Mouse (Mus musculus): ENCODE results near the gene Olfr1134. TPM values are rescaled to one million over a fixed set of nuclear protein-coding genes. Genes with fewer than 3 reads are reported as not detected.
"Not testable (repeated sequence)": the region's sequence is repeated elsewhere in the genome, so short reads cannot be mapped to it uniquely, and the experiment has no call there.

Gene Olfr1134
- polyA plus RNA-seq (2015; fragmentation: Nextera tagmentation; extraction: Ambion mirVana) = not detected in 2 replicates

DNA sequence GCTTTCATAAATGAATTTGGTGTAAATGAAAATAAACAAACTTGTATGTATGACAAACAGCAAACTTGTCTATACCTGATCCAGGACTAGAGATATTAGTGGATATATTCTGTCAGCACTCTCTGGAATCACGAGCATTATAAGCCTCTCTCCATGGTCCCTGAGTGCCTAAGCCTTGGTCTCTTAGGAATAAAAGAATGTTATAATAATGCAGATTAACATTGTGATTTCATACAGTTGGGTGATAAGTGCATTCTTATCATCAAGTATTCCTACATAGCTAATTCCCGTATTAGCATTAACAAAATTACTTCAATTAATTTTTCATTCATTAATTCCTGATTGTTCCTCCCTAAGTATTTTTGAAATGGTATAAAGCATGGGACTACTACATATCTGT is at the start of gene Olfr1134:
Gene Olfr1134, minus strand, starts transcription at position 101 of the 400 bp plus-strand sequence.
- Histone ChIP-seq H3K27ac (no peak within 1 kb of the TSS), H3K36me3 (no peaks in the 10 kb centered on the region), H3K4me1 (no peaks in the 10 kb centered on the region), H3K27me3 (replicated peaks) (no peaks in the 10 kb centered on the region), H3K4me3 (replicated peaks) (no peak within 1 kb of the TSS), H3K4me2 (no peak within 1 kb of the TSS), H3K9me3 (no peaks in the 10 kb centered on the region), H3K9ac (no peak within 1 kb of the TSS)
- 79% methylated on average over 2 of the region's 2 CpGs for WGBS
- no peak for ATAC-seq (ENCODE audit: insufficient read depth, low FRiP score, low read depth)

GRCm38 (mm10) chr2:87693847-87694246 is 35.6 kb upstream of the Olfr1134 start, which contains the start of gene Olfr1136:
TSS of gene Olfr1136 (minus strand) at chr2:87693947.
- Histone ChIP-seq H3K9ac (no peak within 1 kb of the TSS), H3K9me3 (no peaks in the 10 kb centered on the region), H3K36me3 (no peaks in the 10 kb centered on the region), H3K27ac (no peak within 1 kb of the TSS), H3K4me3 (replicated peaks) (no peak within 1 kb of the TSS), H3K27me3 (replicated peaks) (no peaks in the 10 kb centered on the region), H3K4me2 (no peak within 1 kb of the TSS), H3K4me1 (no peaks in the 10 kb centered on the region)
- no peak for ATAC-seq (ENCODE audit: insufficient read depth, low FRiP score, low read depth)

GRCm38 (mm10) chr2:87673564-87673963 is 15.3 kb upstream of the Olfr1134 start, which contains the start of gene Olfr1135:
TSS of gene Olfr1135 (minus strand) at chr2:87673664.
- H3K36me3 ChIP-seq = no peaks in the 10 kb centered on the region
- no peak for ATAC-seq (ENCODE audit: insufficient read depth, low FRiP score, low read depth)
- no peak within 1 kb of the TSS for H3K4me3 ChIP-seq (replicated peaks)
- H3K27ac ChIP-seq = no peak within 1 kb of the TSS
- H3K9ac ChIP-seq = no peak within 1 kb of the TSS
- no peaks in the 10 kb centered on the region for H3K4me1 ChIP-seq
- H3K9me3 ChIP-seq = no peaks in the 10 kb centered on the region
- 13% methylated on average over 1 of the region's 1 CpGs for WGBS
- no peak within 1 kb of the TSS for H3K4me2 ChIP-seq
- H3K27me3 ChIP-seq (replicated peaks) = no peaks in the 10 kb centered on the region

GRCm38 (mm10) chr2:87647274-87647673 is 11.0 kb downstream of the Olfr1134 start, which contains the start of gene Olfr1133:
TSS of gene Olfr1133 (minus strand) at chr2:87647374.
- ATAC-seq (ENCODE audit: insufficient read depth, low FRiP score, low read depth) = no peak
- no peaks in the 10 kb centered on the region for H3K9me3 ChIP-seq
- no peaks in the 10 kb centered on the region for H3K36me3 ChIP-seq
- H3K9ac ChIP-seq = no peak within 1 kb of the TSS
- no peaks in the 10 kb centered on the region for H3K4me1 ChIP-seq
- no peak within 1 kb of the TSS for H3K27ac ChIP-seq
- H3K4me3 ChIP-seq (replicated peaks) = no peak within 1 kb of the TSS
- H3K27me3 ChIP-seq (replicated peaks) = no peaks in the 10 kb centered on the region
- no peak within 1 kb of the TSS for H3K4me2 ChIP-seq

- no peak overlapping the region for H3K9ac ChIP-seq
- H3K4me2 ChIP-seq = no peak overlapping the region
- no peaks in the 10 kb centered on the region for H3K27me3 ChIP-seq (replicated peaks)
These were observed 15.8 kb downstream of the Olfr1134 start for GRCm38 (mm10) chr2:87642441-87642840.

DNA sequence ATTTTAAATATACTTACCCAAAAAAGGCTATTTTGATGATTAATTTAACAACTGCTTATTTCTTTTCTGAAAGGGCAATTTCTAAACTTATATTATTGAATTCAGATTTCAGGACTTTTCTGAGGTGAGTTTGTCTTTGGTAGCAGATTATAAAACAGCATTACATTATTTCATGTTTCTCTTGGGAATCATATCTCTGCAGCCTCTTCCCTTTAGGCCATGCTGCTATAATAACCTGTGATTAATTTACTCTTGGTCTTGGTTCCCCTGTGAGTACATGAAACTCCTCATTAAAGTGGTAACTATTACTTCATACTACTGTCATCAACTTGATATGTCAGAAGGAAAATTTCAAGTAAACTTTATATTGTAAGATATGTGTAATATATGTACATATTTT is 20.8 kb downstream of the Olfr1134 start, which contains the start of gene Olfr1132:
Gene Olfr1132, minus strand, starts transcription at position 101 of the 400 bp plus-strand sequence.
- Histone ChIP-seq H3K4me2 (no peak within 1 kb of the TSS), H3K4me3 (replicated peaks) (no peak within 1 kb of the TSS), H3K27ac (no peak within 1 kb of the TSS), H3K4me1 (no peaks in the 10 kb centered on the region), H3K9ac (no peak within 1 kb of the TSS), H3K27me3 (replicated peaks) (no peaks in the 10 kb centered on the region), H3K9me3 (no peaks in the 10 kb centered on the region), H3K36me3 (no peaks in the 10 kb centered on the region)
- ATAC-seq (ENCODE audit: insufficient read depth, low FRiP score, low read depth) = no peak

More at GRCm38 (mm10) chr2:87642441-87642840, 15.8 kb downstream of the Olfr1134 start:
- no peak for ATAC-seq (ENCODE audit: insufficient read depth, low FRiP score, low read depth)
- Histone ChIP-seq H3K4me1 (no peaks in the 10 kb centered on the region), H3K9me3 (no peaks in the 10 kb centered on the region), H3K36me3 (no peaks in the 10 kb centered on the region), H3K27ac (no peak overlapping the region), H3K4me3 (replicated peaks) (no peak overlapping the region)

DNA sequence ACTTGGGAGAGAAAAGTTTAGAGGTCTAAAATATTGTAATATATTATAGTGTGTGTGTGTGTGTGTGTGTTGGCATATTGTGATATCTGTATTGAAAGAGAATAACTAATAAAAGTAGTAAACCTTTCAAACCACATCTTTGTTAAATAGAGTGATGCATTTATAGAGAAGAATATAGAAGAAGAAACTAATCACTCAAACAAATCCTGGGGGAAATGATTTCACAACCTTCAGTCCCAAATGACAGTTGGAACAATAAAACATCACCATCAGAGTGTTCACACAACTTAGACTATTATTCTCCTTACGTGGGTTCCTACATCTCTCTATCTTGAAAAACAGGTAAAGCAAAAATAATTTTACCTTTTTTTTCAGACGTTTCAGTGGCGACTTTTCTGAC is 31.5 kb downstream of the Olfr1134 start, which contains the start of gene Olfr1131:
Gene Olfr1131, plus strand, starts transcription at position 301 of the 400 bp plus-strand sequence.
- no peak for ATAC-seq (ENCODE audit: insufficient read depth, low FRiP score, low read depth)
- H3K27ac ChIP-seq = no peak within 1 kb of the TSS
- no peak within 1 kb of the TSS for H3K4me3 ChIP-seq (replicated peaks)
- no peak within 1 kb of the TSS for H3K9ac ChIP-seq
- no peaks in the 10 kb centered on the region for H3K27me3 ChIP-seq (replicated peaks)
- H3K4me1 ChIP-seq = no peaks in the 10 kb centered on the region
- no peak within 1 kb of the TSS for H3K4me2 ChIP-seq
- 69% methylated on average over 3 of the region's 3 CpGs for WGBS
- H3K9me3 ChIP-seq = no peaks in the 10 kb centered on the region
- H3K36me3 ChIP-seq = no peaks in the 10 kb centered on the region

DNA sequence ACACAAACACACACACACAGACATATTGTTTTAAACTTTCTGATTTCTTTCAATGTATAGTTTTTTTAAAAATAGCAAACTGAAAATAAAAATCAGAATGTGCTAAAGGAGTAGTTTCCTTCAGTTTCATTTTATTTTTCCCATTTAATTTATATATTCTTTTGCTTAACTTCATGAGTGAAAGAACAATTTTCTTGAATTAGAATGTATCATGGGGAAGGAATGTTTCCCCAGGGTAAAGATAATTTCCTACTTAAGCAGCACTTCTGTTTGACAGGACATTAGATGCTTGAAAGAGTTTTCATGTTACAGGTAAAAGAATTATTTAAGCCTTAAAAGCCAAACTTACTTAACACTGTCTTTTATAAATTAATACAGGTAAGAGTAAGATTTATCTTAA is 52.3 kb downstream of the Olfr1134 start, which contains the start of gene Olfr1130:
Gene Olfr1130, plus strand, starts transcription at position 301 of the 400 bp plus-strand sequence.
- H3K9me3 ChIP-seq; ATAC-seq (ENCODE audit: insufficient read depth, low FRiP score, low read depth); H3K27me3 ChIP-seq (replicated peaks); H3K9ac ChIP-seq; H3K4me1 ChIP-seq; H3K4me3 ChIP-seq (replicated peaks); H3K4me2 ChIP-seq; H3K36me3 ChIP-seq; H3K27ac ChIP-seq: not testable (repeated sequence)

Other genes with a start within 250 kb of the Olfr1134 start
- not detected in 2 replicates for gene Olfr1123, start 241.8 kb downstream of the Olfr1134 start, polyA plus RNA-seq (2015; fragmentation: Nextera tagmentation; extraction: Ambion mirVana)
- 0.06 TPM in 1 of 2 replicates, not detected in the other for gene Olfr1124, start 228.2 kb downstream of the Olfr1134 start, polyA plus RNA-seq (2015; fragmentation: Nextera tagmentation; extraction: Ambion mirVana)
- not detected in 2 replicates for gene Olfr1126, start 204.5 kb downstream of the Olfr1134 start, polyA plus RNA-seq (2015; fragmentation: Nextera tagmentation; extraction: Ambion mirVana)
- gene Pramel7, start 161.4 kb downstream of the Olfr1134 start, polyA plus RNA-seq (2015; fragmentation: Nextera tagmentation; extraction: Ambion mirVana) = not detected in 2 replicates
- gene Pramel6, start 151.9 kb downstream of the Olfr1134 start, polyA plus RNA-seq (2015; fragmentation: Nextera tagmentation; extraction: Ambion mirVana) = not detected in 2 replicates
- gene Olfr153, start 126.7 kb downstream of the Olfr1134 start, polyA plus RNA-seq (2015; fragmentation: Nextera tagmentation; extraction: Ambion mirVana) = not detected in 2 replicates
- not detected in 2 replicates for gene Olfr1128, start 112.9 kb downstream of the Olfr1134 start, polyA plus RNA-seq (2015; fragmentation: Nextera tagmentation; extraction: Ambion mirVana)
- not detected in 2 replicates for gene Olfr1129, start 84.6 kb downstream of the Olfr1134 start, polyA plus RNA-seq (2015; fragmentation: Nextera tagmentation; extraction: Ambion mirVana)
- gene Olfr1130, start 52.2 kb downstream of the Olfr1134 start, polyA plus RNA-seq (2015; fragmentation: Nextera tagmentation; extraction: Ambion mirVana) = not detected in 2 replicates
- not detected in 2 replicates for gene Olfr1131, start 31.4 kb downstream of the Olfr1134 start, polyA plus RNA-seq (2015; fragmentation: Nextera tagmentation; extraction: Ambion mirVana)
- not detected in 2 replicates for gene Olfr1132, start 20.9 kb downstream of the Olfr1134 start, polyA plus RNA-seq (2015; fragmentation: Nextera tagmentation; extraction: Ambion mirVana)
- not detected in 2 replicates for gene Olfr1133, start 11.1 kb downstream of the Olfr1134 start, polyA plus RNA-seq (2015; fragmentation: Nextera tagmentation; extraction: Ambion mirVana)
- not detected in 2 replicates for gene Olfr1135, start 15.2 kb upstream of the Olfr1134 start, polyA plus RNA-seq (2015; fragmentation: Nextera tagmentation; extraction: Ambion mirVana)
- gene Olfr1136, start 35.5 kb upstream of the Olfr1134 start, polyA plus RNA-seq (2015; fragmentation: Nextera tagmentation; extraction: Ambion mirVana) = not detected in 2 replicates
- gene Olfr1137, start 54.7 kb upstream of the Olfr1134 start, polyA plus RNA-seq (2015; fragmentation: Nextera tagmentation; extraction: Ambion mirVana) = not detected in 2 replicates
- not detected in 2 replicates for gene Olfr1138, start 81.5 kb upstream of the Olfr1134 start, polyA plus RNA-seq (2015; fragmentation: Nextera tagmentation; extraction: Ambion mirVana)
- not detected in 2 replicates for gene Olfr1140, start 85.3 kb upstream of the Olfr1134 start, polyA plus RNA-seq (2015; fragmentation: Nextera tagmentation; extraction: Ambion mirVana)
- not detected in 2 replicates for gene Olfr1141, start 95.5 kb upstream of the Olfr1134 start, polyA plus RNA-seq (2015; fragmentation: Nextera tagmentation; extraction: Ambion mirVana)
- gene Olfr152, start 121.0 kb upstream of the Olfr1134 start, polyA plus RNA-seq (2015; fragmentation: Nextera tagmentation; extraction: Ambion mirVana) = not detected in 2 replicates
- gene Olfr1143, start 142.1 kb upstream of the Olfr1134 start, polyA plus RNA-seq (2015; fragmentation: Nextera tagmentation; extraction: Ambion mirVana) = not detected in 2 replicates
- not detected in 2 replicates for gene Olfr1145, start 151.4 kb upstream of the Olfr1134 start, polyA plus RNA-seq (2015; fragmentation: Nextera tagmentation; extraction: Ambion mirVana)
- not detected in 2 replicates for gene Olfr1148, start 172.1 kb upstream of the Olfr1134 start, polyA plus RNA-seq (2015; fragmentation: Nextera tagmentation; extraction: Ambion mirVana)
- not detected in 2 replicates for gene Olfr1150-ps1, start 185.5 kb upstream of the Olfr1134 start, polyA plus RNA-seq (2015; fragmentation: Nextera tagmentation; extraction: Ambion mirVana)
- gene Olfr1151, start 197.4 kb upstream of the Olfr1134 start, polyA plus RNA-seq (2015; fragmentation: Nextera tagmentation; extraction: Ambion mirVana) = not detected in 2 replicates
- gene Olfr1152, start 208.0 kb upstream of the Olfr1134 start, polyA plus RNA-seq (2015; fragmentation: Nextera tagmentation; extraction: Ambion mirVana) = not detected in 2 replicates
- gene Olfr1153, start 236.5 kb upstream of the Olfr1134 start, polyA plus RNA-seq (2015; fragmentation: Nextera tagmentation; extraction: Ambion mirVana) = not detected in 2 replicates
- gene Olfr1154, start 246.7 kb upstream of the Olfr1134 start, polyA plus RNA-seq (2015; fragmentation: Nextera tagmentation; extraction: Ambion mirVana) = not detected in 2 replicates

Data from stomach, embryonic 15.5 days (tissue).